Mouse (Mus musculus) layer of hippocampus, postnatal 36 days (tissue): ENCODE measurements around the gene Atp5g2. TPM values are rescaled to one million over a fixed set of nuclear protein-coding genes. Genes with fewer than 3 reads are reported as not detected.

Experiments used
- microRNA-seq, 2 experiments: library from miRNA; unstranded; fragments of <30 nt; microRNA quantifications; one replicate each; pipeline ENCODE4 v1.2.0; 2021
- total RNA-seq, 2 experiments: library from RNA; stranded (reverse); gene quantifications; 2 replicates each; pipeline ENCODE4 v1.2.3; 2021

The Atp5g2 gene
- total RNA-seq, 2 experiments from 2014 or later, result 10.6 to 17.2 TPM

Small RNA genes lying within 50 kb of the gene (microRNA-seq; reads per million reads assigned to microRNA genes)
- gene Mir688, result 0 to 0.85 reads per million in 2 experiments

Other genes starting within 250 kb of the Atp5g2 start
- gene Amhr2, start 227.0 kb downstream of the Atp5g2 start, total RNA-seq, result under 1 TPM; 0.42 to 0.51 TPM
- 10 to 100 TPM; 40.6 to 41.0 TPM for gene Prr13, start 213.3 kb downstream of the Atp5g2 start, total RNA-seq
- gene Pcbp2, start 201.8 kb downstream of the Atp5g2 start, total RNA-seq, result 100 to 1,000 TPM; 448 to 513 TPM
- gene Gm10337, start 168.6 kb downstream of the Atp5g2 start, total RNA-seq, result not detected
- gene Map3k12, start 155.3 kb downstream of the Atp5g2 start, total RNA-seq, result 100 to 1,000 TPM in 1 of 2 experiments, 10 to 100 TPM in 1; 96.4 to 103 TPM
- gene Tarbp2, start 154.2 kb downstream of the Atp5g2 start, total RNA-seq, result 10 to 100 TPM; 32.2 to 36.9 TPM
- 1 to 10 TPM; 3.7 to 4.3 TPM for gene Npff, start 147.4 kb downstream of the Atp5g2 start, total RNA-seq
- gene Gm28047, start 47.3 kb downstream of the Atp5g2 start, total RNA-seq, result 1 to 10 TPM in 1 of 2 experiments, not detected in 1; 3.1 TPM
- 10 to 100 TPM; 40.4 to 45.0 TPM for gene Atf7, start 46.9 kb downstream of the Atp5g2 start, total RNA-seq
- gene Calcoco1, start 49.8 kb upstream of the Atp5g2 start, total RNA-seq, result 10 to 100 TPM; 86.7 to 89.8 TPM
- gene Hoxc13, start 248.8 kb upstream of the Atp5g2 start, total RNA-seq, result not detected